Mouse (Mus musculus): ENCODE data around the gene Gart. TPM values are rescaled to one million over a fixed set of nuclear protein-coding genes. Genes with fewer than 3 reads are reported as not detected.
"Not testable (repeated sequence)": the region's sequence is repeated elsewhere in the genome, so short reads cannot be mapped to it uniquely, and the experiment has no call there.

Gart gene
- polyA plus RNA-seq, 1 experiment from 2014 or later = 112 TPM

- no peak overlapping the region for H3K27ac ChIP-seq
- 96% methylated on average over 16 of the region's 16 CpGs for WGBS
- no peak for DNase-seq (ENCODE audit: low spot score)
- H3K4me1 ChIP-seq (replicated peaks) = no peaks in the 10 kb centered on the region
- no peaks in the 10 kb centered on the region for H3K9me3 ChIP-seq
- no peak overlapping the region for H3K4me3 ChIP-seq
- peaks cover 100% of the 10 kb centered on the region for H3K36me3 ChIP-seq
- H3K27me3 ChIP-seq (ENCODE audit: insufficient read depth, poor library complexity, severe bottlenecking) = no peaks in the 10 kb centered on the region
Observed at GRCm38 (mm10) chr16:91662336-91662735, 15.6 kb upstream of the Gart start.

- Histone ChIP-seq H3K9me3 (no peaks in the 10 kb centered on the region), H3K36me3 (peaks cover 100% of the 10 kb centered on the region), H3K4me1 (replicated peaks) (no peaks in the 10 kb centered on the region), H3K4me3 (no peak overlapping the region), H3K27ac (no peak overlapping the region), H3K27me3 (ENCODE audit: insufficient read depth, poor library complexity, severe bottlenecking) (no peaks in the 10 kb centered on the region)
- 77% methylated on average over 1 of the region's 1 CpGs for WGBS
- no peak for DNase-seq (ENCODE audit: low spot score)
Observed at GRCm38 (mm10) chr16:91661397-91661796, 14.6 kb upstream of the Gart start.

DNA sequence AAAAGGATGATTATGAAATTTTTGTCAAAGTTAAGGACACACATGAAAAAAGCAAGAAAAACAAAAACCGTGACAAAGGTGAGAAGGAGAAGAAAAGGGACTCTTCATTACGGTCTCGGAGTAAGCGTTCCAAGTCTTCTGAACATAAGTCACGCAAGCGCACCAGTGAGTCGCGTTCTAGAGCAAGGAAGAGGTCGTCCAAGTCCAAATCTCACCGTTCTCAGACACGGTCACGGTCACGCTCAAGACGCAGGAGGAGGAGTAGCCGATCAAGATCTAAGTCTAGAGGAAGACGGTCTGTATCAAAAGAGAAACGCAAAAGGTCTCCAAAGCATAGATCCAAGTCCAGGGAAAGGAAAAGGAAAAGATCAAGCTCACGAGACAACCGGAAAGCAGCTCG is 13.0 kb upstream of the Gart start:
- no peaks in the 10 kb centered on the region for H3K4me1 ChIP-seq (replicated peaks)
- H3K27ac ChIP-seq = no peak overlapping the region
- no peak for DNase-seq (ENCODE audit: low spot score)
- no peak overlapping the region for H3K4me3 ChIP-seq
- WGBS = 97% methylated on average over 20 of the region's 20 CpGs
- no peaks in the 10 kb centered on the region for H3K9me3 ChIP-seq
- H3K36me3 ChIP-seq = peaks cover 100% of the 10 kb centered on the region
- no peaks in the 10 kb centered on the region for H3K27me3 ChIP-seq (ENCODE audit: insufficient read depth, poor library complexity, severe bottlenecking)

- H3K27me3 ChIP-seq (ENCODE audit: insufficient read depth, poor library complexity, severe bottlenecking) = no peaks in the 10 kb centered on the region
- H3K9me3 ChIP-seq = no peaks in the 10 kb centered on the region
- WGBS = 96% methylated on average over 5 of the region's 5 CpGs
- H3K36me3 ChIP-seq = peaks cover 100% of the 10 kb centered on the region
- H3K4me3 ChIP-seq = no peak overlapping the region
- H3K4me1 ChIP-seq (replicated peaks) = no peaks in the 10 kb centered on the region
- no peak for DNase-seq (ENCODE audit: low spot score)
- H3K27ac ChIP-seq = no peak overlapping the region
Observed at GRCm38 (mm10) chr16:91658471-91658870, 11.7 kb upstream of the Gart start.

DNA sequence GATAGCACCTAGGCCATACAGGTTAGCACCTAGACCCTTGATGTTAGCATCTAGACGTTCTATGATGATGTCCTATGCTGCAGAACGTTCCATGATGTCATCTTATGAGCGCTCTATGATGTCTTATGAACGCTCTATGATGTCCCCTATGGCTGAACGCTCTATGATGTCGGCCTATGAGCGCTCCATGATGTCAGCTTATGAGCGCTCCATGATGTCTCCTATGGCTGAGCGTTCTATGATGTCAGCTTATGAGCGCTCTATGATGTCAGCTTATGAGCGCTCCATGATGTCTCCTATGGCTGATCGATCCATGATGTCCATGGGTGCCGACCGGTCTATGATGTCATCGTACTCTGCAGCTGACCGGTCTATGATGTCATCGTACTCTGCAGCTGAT is 10.5 kb upstream of the Gart start:
- H3K27ac ChIP-seq = no peak overlapping the region
- peaks cover under 1% of the 10 kb centered on the region; the same call in 1 of the 2 replicates for H3K4me1 ChIP-seq (replicated peaks)
- no peaks in the 10 kb centered on the region for H3K27me3 ChIP-seq (ENCODE audit: insufficient read depth, poor library complexity, severe bottlenecking)
- WGBS = 97% methylated on average over 17 of the region's 17 CpGs
- no peak for DNase-seq (ENCODE audit: low spot score)
- H3K4me3 ChIP-seq = no peak overlapping the region
- no peaks in the 10 kb centered on the region for H3K9me3 ChIP-seq
- H3K36me3 ChIP-seq = peaks cover 100% of the 10 kb centered on the region

DNA sequence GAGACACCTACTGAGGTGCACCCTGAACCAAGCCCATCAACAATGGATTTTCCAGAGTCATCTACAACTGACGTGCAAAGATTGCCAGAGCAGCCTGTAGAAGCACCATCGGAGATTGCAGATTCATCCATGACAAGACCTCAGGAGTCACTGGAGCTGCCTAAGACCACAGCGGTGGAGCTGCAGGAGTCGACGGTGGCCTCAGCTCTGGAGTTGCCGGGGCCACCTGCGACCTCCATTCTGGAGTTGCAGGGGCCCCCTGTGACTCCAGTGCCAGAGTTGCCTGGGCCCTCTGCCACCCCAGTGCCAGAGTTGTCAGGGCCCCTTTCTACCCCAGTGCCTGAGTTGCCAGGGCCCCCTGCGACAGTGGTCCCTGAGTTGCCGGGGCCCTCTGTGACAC is 8.5 kb upstream of the Gart start:
- 97% methylated on average over 9 of the region's 9 CpGs for WGBS

DNA sequence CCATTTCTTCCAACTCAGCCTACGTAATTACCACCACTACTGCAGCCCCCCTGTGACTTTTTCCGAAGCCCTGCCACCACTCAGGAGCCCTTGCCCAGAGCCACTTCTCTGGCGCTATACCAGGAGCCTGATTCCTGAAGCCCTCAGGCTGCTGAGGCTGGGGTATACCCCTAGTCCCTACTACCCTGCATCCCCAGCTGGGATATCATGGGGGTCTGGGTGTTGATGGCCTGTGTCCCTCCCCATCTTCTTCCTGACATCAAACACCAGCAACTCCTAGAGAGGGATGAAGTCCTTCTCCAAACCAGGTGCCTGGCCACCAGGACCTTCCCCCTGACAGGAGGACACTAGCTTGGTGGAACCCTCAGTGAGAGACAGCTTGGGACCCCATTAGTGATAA is 5.4 kb upstream of the Gart start:
- Histone ChIP-seq H3K9me3 (no peaks in the 10 kb centered on the region), H3K36me3 (peaks cover 66% of the 10 kb centered on the region), H3K27ac (no peak overlapping the region), H3K4me3 (no peak overlapping the region), H3K4me1 (replicated peaks) (peaks cover 14% of the 10 kb centered on the region), H3K27me3 (ENCODE audit: insufficient read depth, poor library complexity, severe bottlenecking) (no peaks in the 10 kb centered on the region)
- DNase-seq (ENCODE audit: low spot score) = no peak
- WGBS = 93% methylated on average over 3 of the region's 3 CpGs

More for the DNA sequence above, 8.5 kb upstream of the Gart start:
- Histone ChIP-seq H3K27ac (no peak overlapping the region), H3K27me3 (ENCODE audit: insufficient read depth, poor library complexity, severe bottlenecking) (no peaks in the 10 kb centered on the region), H3K36me3 (peaks cover 97% of the 10 kb centered on the region), H3K4me3 (no peak overlapping the region), H3K4me1 (replicated peaks) (peaks cover 5% of the 10 kb centered on the region; the same call in 1 of the 2 replicates), H3K9me3 (no peaks in the 10 kb centered on the region)
- DNase-seq (ENCODE audit: low spot score) = no peak

DNA sequence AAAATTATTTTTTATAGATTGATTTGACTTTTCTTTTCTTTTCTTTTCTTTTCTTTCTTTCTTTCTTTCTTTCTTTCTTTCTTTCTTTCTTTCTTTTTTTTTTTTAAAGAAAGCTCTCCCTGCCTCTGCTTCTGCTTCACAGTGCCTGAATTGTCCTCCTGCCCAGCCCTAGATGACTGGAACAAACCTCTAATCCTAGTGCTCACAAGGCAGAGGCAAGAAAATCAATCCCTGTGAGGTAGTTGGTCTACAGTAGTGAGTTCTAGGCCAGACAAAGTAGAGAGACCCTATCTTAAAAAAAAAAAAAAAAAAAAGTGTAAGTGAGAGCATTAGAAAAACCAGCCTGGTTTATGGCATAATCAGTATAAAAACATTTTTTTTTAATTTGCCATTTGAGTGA is 3.0 kb upstream of the Gart start:
- H3K36me3 ChIP-seq = peaks cover 42% of the 10 kb centered on the region
- H3K27me3 ChIP-seq (ENCODE audit: insufficient read depth, poor library complexity, severe bottlenecking) = no peaks in the 10 kb centered on the region
- peak overlapping the region; percentile 28; the same call in 1 of the 2 replicates for H3K4me3 ChIP-seq
- no peak overlapping the region for H3K27ac ChIP-seq
- no peak for DNase-seq (ENCODE audit: low spot score)
- peaks cover 25% of the 10 kb centered on the region for H3K4me1 ChIP-seq (replicated peaks)
- H3K9me3 ChIP-seq = no peaks in the 10 kb centered on the region

- WGBS = 71% methylated on average over 3 of the region's 3 CpGs
- Histone ChIP-seq H3K4me3 (peak overlapping the region; percentile 88), H3K27me3 (ENCODE audit: insufficient read depth, poor library complexity, severe bottlenecking) (no peaks in the 10 kb centered on the region), H3K27ac (no peak overlapping the region), H3K4me1 (replicated peaks) (peaks cover 27% of the 10 kb centered on the region), H3K36me3 (peaks cover 36% of the 10 kb centered on the region), H3K9me3 (no peaks in the 10 kb centered on the region)
- DNase-seq (ENCODE audit: low spot score) = no peak
Observed at GRCm38 (mm10) chr16:91649246-91649645, 2.5 kb upstream of the Gart start.

DNA sequence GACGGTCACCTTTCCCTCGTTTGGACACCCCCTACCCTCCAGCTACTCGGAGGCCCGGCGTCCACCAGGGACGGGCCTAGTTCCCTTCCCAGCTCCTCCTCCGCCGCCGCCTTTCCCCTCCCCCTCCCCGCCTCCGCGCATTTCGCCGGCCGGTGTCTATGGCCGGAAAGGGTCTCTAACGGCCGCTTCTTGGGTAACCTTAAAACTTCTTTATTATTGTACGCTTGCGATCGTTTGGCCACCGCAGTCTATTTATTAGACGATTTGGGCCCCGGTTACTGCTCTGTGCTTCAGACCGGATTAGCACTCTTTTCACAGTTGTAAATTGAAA is 1.4 kb upstream of the Gart start:
- peak; percentile 82 for DNase-seq (ENCODE audit: low spot score)
- Histone ChIP-seq H3K36me3 (peaks cover 29% of the 10 kb centered on the region), H3K9me3 (no peaks in the 10 kb centered on the region), H3K4me1 (replicated peaks) (peaks cover 27% of the 10 kb centered on the region), H3K27me3 (ENCODE audit: insufficient read depth, poor library complexity, severe bottlenecking) (no peaks in the 10 kb centered on the region), H3K27ac (peak overlapping the region; percentile 99), H3K4me3 (peak overlapping the region; percentile 88)
- WGBS = under 1% methylated on average over 25 of the region's 25 CpGs

- H3K27me3 ChIP-seq (ENCODE audit: insufficient read depth, poor library complexity, severe bottlenecking) = no peaks in the 10 kb centered on the region
Observed at GRCm38 (mm10) chr16:91647461-91648219, 888 bp upstream of the Gart start, which contains the start of gene Son. TSS of gene Son (plus strand) at chr16:91647506.

DNA sequence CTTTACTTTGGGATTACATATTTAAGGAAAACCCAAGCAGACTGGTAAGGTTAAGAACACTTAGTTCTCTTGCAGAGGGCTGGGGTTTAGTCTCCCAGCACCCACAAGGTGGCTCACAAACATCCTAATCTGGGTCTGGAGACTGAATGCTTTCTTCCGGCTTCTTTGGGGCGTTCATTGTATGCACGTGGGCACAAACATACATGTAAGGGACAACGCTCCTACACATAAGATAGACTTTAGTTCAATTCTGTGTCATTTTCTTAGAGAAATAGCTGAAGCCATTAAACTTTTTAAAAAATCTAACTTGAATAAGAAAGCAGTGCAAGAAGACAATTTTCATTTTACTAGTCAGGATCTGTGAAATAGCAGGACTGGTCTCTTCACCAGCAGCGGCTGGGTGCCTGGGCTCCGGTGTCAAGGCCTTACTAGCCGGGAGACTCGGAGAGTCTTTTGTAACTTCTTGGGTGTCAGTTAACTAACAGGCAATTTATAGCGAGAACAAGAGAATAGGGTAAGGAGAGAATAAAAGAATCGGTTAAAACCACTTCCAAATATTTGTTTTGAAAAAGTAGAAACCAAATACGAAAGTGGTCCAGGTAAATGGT is 653 bp downstream of the Gart start:
- DNase-seq (ENCODE audit: low spot score) = no peak
- Histone ChIP-seq H3K4me3 (peak overlapping the region; percentile 88), H3K36me3 (peaks cover 29% of the 10 kb centered on the region), H3K27me3 (ENCODE audit: insufficient read depth, poor library complexity, severe bottlenecking) (no peaks in the 10 kb centered on the region), H3K9me3 (no peaks in the 10 kb centered on the region), H3K4me1 (replicated peaks) (peaks cover 22% of the 10 kb centered on the region), H3K27ac (peak overlapping the region; percentile 99)
- 3% methylated on average over 11 of the region's 11 CpGs for WGBS

More at GRCm38 (mm10) chr16:91647461-91648219, 888 bp upstream of the Gart start, which contains the start of gene Son:
- WGBS = under 1% methylated on average over 70 of the region's 70 CpGs
- peak within 1 kb of the TSS; percentile 99 for H3K27ac ChIP-seq
- H3K9me3 ChIP-seq = no peaks in the 10 kb centered on the region
- peaks cover 29% of the 10 kb centered on the region for H3K36me3 ChIP-seq
- peaks cover 27% of the 10 kb centered on the region for H3K4me1 ChIP-seq (replicated peaks)
- peak; percentile 96 for DNase-seq (ENCODE audit: low spot score)
- H3K4me3 ChIP-seq = peak within 1 kb of the TSS; percentile 88

DNA sequence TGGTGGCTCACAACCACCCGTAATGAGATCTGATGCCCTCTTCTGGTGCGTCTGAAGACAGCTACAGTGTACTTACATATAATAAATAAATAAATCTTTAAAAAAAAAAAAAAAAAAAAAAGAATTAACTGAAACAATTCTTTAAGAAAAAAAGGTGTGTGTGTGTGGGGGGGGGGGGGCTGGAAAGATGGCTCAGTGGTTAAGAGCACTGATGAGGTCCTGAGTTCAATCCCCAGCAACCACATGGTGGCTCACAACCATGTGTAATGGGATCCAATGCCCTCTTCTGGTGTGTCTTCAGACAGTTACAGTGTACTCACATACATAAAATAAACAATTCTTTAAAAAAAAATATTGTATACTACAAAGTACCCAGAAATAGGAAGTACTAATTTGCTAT is 1.3 kb downstream of the Gart start:
- H3K36me3 ChIP-seq = peaks cover 31% of the 10 kb centered on the region
- not testable (repeated sequence) for H3K9me3 ChIP-seq; DNase-seq (ENCODE audit: low spot score); H3K27me3 ChIP-seq (ENCODE audit: insufficient read depth, poor library complexity, severe bottlenecking); H3K27ac ChIP-seq
- peak overlapping the region; percentile 88 for H3K4me3 ChIP-seq
- peaks cover 22% of the 10 kb centered on the region for H3K4me1 ChIP-seq (replicated peaks)
- WGBS = 90% methylated on average over 1 of the region's 2 CpGs
